Mouse (Mus musculus) C2C12 (cell line): ENCODE results near the gene Ptprj.

Experiments
- CEBPB ChIP-seq: IDR thresholded peaks from one replicate; pipeline ENCODE4 v1.6.1; 2011; ENCODE audit warnings: low read depth, mild to moderate bottlenecking, control low read depth, moderate library complexity
- CTCF ChIP-seq: IDR thresholded peaks from one replicate; pipeline ENCODE4 v1.5.1; 2011; ENCODE audit not compliant: control insufficient read depth, insufficient read depth, insufficient read length
- FOSL1 ChIP-seq: IDR thresholded peaks from one replicate; pipeline ENCODE4 v1.8.0; 2011; ENCODE audit warnings: mild to moderate bottlenecking, low read length; ENCODE audit not compliant: poor library complexity, insufficient read depth, severe bottlenecking
- MAX ChIP-seq: IDR thresholded peaks from one replicate; pipeline ENCODE4 v1.6.1; 2011; ENCODE audit warnings: mild to moderate bottlenecking, control low read depth
- MYOD1 ChIP-seq: IDR thresholded peaks from one replicate; pipeline ENCODE4 v1.6.1; 2011; ENCODE audit warnings: low read depth; ENCODE audit not compliant: control insufficient read depth, insufficient read length
- MYOG ChIP-seq: IDR thresholded peaks from one replicate; pipeline ENCODE4 v1.6.1; 2011; ENCODE audit not compliant: control insufficient read depth, insufficient read length; ENCODE audit errors: extremely low read depth
- USF1 ChIP-seq: IDR thresholded peaks from one replicate; pipeline ENCODE4 v1.6.1; 2011; ENCODE audit warnings: low read depth, mild to moderate bottlenecking, control low read depth, moderate library complexity

GRCm38 (mm10) chr2:90452380-90452779 is 128.1 kb downstream of the Ptprj start:
- TF ChIP-seq CTCF (no peak), USF1 (no peak), MYOD1 (no peak), MAX (no peak), MYOG (no peak), CEBPB (no peak), FOSL1 (no peak)
